Mouse (Mus musculus): ENCODE measurements around the gene Zgrf1. TPM values are rescaled to one million over a fixed set of nuclear protein-coding genes. Genes with fewer than 3 reads are reported as not detected.

The Zgrf1 gene
- polyA plus RNA-seq, 1 experiment: 0.46 TPM

- Histone ChIP-seq H3K36me3 (ENCODE audit: control insufficient read depth, insufficient read depth) (no peaks in the 10 kb centered on the region), H3K79me2 (ENCODE audit: control insufficient read depth, insufficient read depth) (no peaks in the 10 kb centered on the region), H3K4me3 (no peak overlapping the region), H3K4me2 (ENCODE audit: low read depth) (no peak overlapping the region), H3ac (ENCODE audit: control insufficient read depth, insufficient read length) (no peak overlapping the region), H3K27me3 (ENCODE audit: control insufficient read depth, insufficient read depth, insufficient read length) (no peaks in the 10 kb centered on the region)
- no peak for TF ChIP-seq USF1 (IDR thresholded peaks at IDR 0.05; ENCODE audit: low read depth)
- TF ChIP-seq CEBPB (IDR thresholded peaks at IDR 0.05; ENCODE audit: insufficient read depth, poor library complexity, severe bottlenecking): no peak
- TF ChIP-seq TCF12 (IDR thresholded peaks at IDR 0.05; ENCODE audit: insufficient read depth, poor library complexity, severe bottlenecking): no peak
- TF ChIP-seq MYOD1 (IDR thresholded peaks at IDR 0.05; ENCODE audit: control insufficient read depth in 1 of 3, insufficient read length in 2 of 3, low read depth in 2 of 3): no peak
- TF ChIP-seq SRF (IDR thresholded peaks at IDR 0.05; ENCODE audit: control insufficient read depth, insufficient read length, low read depth): no peak
- no peak for TF ChIP-seq POLR2A (IDR thresholded peaks at IDR 0.05; ENCODE audit: insufficient read length, low read depth)
- TF ChIP-seq MAX (IDR thresholded peaks at IDR 0.05; ENCODE audit: low read depth): no peak
These were observed 39.6 kb upstream of the Zgrf1 start for GRCm38 (mm10) chr3:127513699-127514098.

- Histone ChIP-seq H3K4me3 (no peak overlapping the region), H3K79me2 (ENCODE audit: control insufficient read depth, insufficient read depth) (no peaks in the 10 kb centered on the region), H3K36me3 (ENCODE audit: control insufficient read depth, insufficient read depth) (no peaks in the 10 kb centered on the region), H3K4me2 (ENCODE audit: low read depth) (no peak overlapping the region), H3K27me3 (ENCODE audit: control insufficient read depth, insufficient read depth, insufficient read length) (no peaks in the 10 kb centered on the region), H3ac (ENCODE audit: control insufficient read depth, insufficient read length) (no peak overlapping the region)
- TF ChIP-seq MYOD1 (IDR thresholded peaks at IDR 0.05; ENCODE audit: control insufficient read depth in 1 of 3, insufficient read length in 2 of 3, low read depth in 2 of 3): no peak
These were observed 38.0 kb upstream of the Zgrf1 start for GRCm38 (mm10) chr3:127515251-127515650.

- TF ChIP-seq CEBPB (IDR thresholded peaks at IDR 0.05; ENCODE audit: insufficient read depth, poor library complexity, severe bottlenecking) (no peak), USF1 (IDR thresholded peaks at IDR 0.05; ENCODE audit: low read depth) (peak; percentile 26), MYOD1 (IDR thresholded peaks at IDR 0.05; ENCODE audit: control insufficient read depth in 1 of 3, insufficient read length in 2 of 3, low read depth in 2 of 3) (no peak)
- Histone ChIP-seq H3K4me2 (ENCODE audit: low read depth) (peak overlapping the region; percentile 27), H3K27me3 (ENCODE audit: control insufficient read depth, insufficient read depth, insufficient read length) (no peaks in the 10 kb centered on the region), H3K36me3 (ENCODE audit: control insufficient read depth, insufficient read depth) (no peaks in the 10 kb centered on the region), H3ac (ENCODE audit: control insufficient read depth, insufficient read length) (no peak overlapping the region), H3K4me3 (no peak overlapping the region), H3K79me2 (ENCODE audit: control insufficient read depth, insufficient read depth) (no peaks in the 10 kb centered on the region)
These were observed 33.0 kb upstream of the Zgrf1 start for GRCm38 (mm10) chr3:127520300-127520699.

- H3K36me3 ChIP-seq (ENCODE audit: control insufficient read depth, insufficient read depth): no peaks in the 10 kb centered on the region
- peak overlapping the region; percentile 40 for H3K4me2 ChIP-seq (ENCODE audit: low read depth)
- H3K27me3 ChIP-seq (ENCODE audit: control insufficient read depth, insufficient read depth, insufficient read length): no peaks in the 10 kb centered on the region
- H3K4me3 ChIP-seq: no peak overlapping the region
- H3ac ChIP-seq (ENCODE audit: control insufficient read depth, insufficient read length): no peak overlapping the region
- TF ChIP-seq MAX (IDR thresholded peaks at IDR 0.05; ENCODE audit: low read depth) (no peak), TCF3 (IDR thresholded peaks at IDR 0.05; ENCODE audit: insufficient read length, low read depth) (no peak), MYOD1 (IDR thresholded peaks at IDR 0.05; ENCODE audit: control insufficient read depth in 1 of 3, insufficient read length in 2 of 3, low read depth in 2 of 3) (peak; percentile 64 to 93 (median 92)), CEBPB (IDR thresholded peaks at IDR 0.05; ENCODE audit: insufficient read depth, poor library complexity, severe bottlenecking) (no peak), MYOG (IDR thresholded peaks at IDR 0.05; ENCODE audit: control insufficient read depth in 1 of 3, insufficient read depth in 1 of 3, insufficient read length in 2 of 3, low read depth in 2 of 3) (peak; percentile 77 to 90 (median 82)), TCF12 (IDR thresholded peaks at IDR 0.05; ENCODE audit: insufficient read depth, poor library complexity, severe bottlenecking) (peak; percentile 24), USF1 (IDR thresholded peaks at IDR 0.05; ENCODE audit: low read depth) (no peak), POLR2AphosphoS2 (IDR thresholded peaks at IDR 0.05; ENCODE audit: insufficient read length, low read depth) (no peak)
- H3K79me2 ChIP-seq (ENCODE audit: control insufficient read depth, insufficient read depth): no peaks in the 10 kb centered on the region
These were observed 32.1 kb upstream of the Zgrf1 start for GRCm38 (mm10) chr3:127521156-127521555.

GRCm38 (mm10) chr3:127525188-127525819 lies 28.0 kb upstream of the Zgrf1 start:
- Histone ChIP-seq H3K4me3 (no peak overlapping the region), H3K79me2 (ENCODE audit: control insufficient read depth, insufficient read depth) (no peaks in the 10 kb centered on the region), H3K27me3 (ENCODE audit: control insufficient read depth, insufficient read depth, insufficient read length) (no peaks in the 10 kb centered on the region), H3K4me2 (ENCODE audit: low read depth) (peak overlapping the region; percentile 20), H3ac (ENCODE audit: control insufficient read depth, insufficient read length) (no peak overlapping the region), H3K36me3 (ENCODE audit: control insufficient read depth, insufficient read depth) (no peaks in the 10 kb centered on the region)
- TF ChIP-seq E2F4 (IDR thresholded peaks at IDR 0.05; ENCODE audit: insufficient read depth) (no peak), MYOG (IDR thresholded peaks at IDR 0.05; ENCODE audit: control insufficient read depth in 1 of 3, insufficient read depth in 1 of 3, insufficient read length in 2 of 3, low read depth in 2 of 3) (peak in 1 of 3 experiments; percentile 30)

GRCm38 (mm10) chr3:127527465-127528034 lies 25.7 kb upstream of the Zgrf1 start:
- no peak overlapping the region for H3ac ChIP-seq (ENCODE audit: control insufficient read depth, insufficient read length)
- H3K4me2 ChIP-seq (ENCODE audit: low read depth): no peak overlapping the region
- no peak overlapping the region for H3K4me3 ChIP-seq
- H3K27me3 ChIP-seq (ENCODE audit: control insufficient read depth, insufficient read depth, insufficient read length): no peaks in the 10 kb centered on the region
- H3K36me3 ChIP-seq (ENCODE audit: control insufficient read depth, insufficient read depth): no peaks in the 10 kb centered on the region
- no peaks in the 10 kb centered on the region for H3K79me2 ChIP-seq (ENCODE audit: control insufficient read depth, insufficient read depth)
- TF ChIP-seq TCF12 (IDR thresholded peaks at IDR 0.05; ENCODE audit: insufficient read depth, poor library complexity, severe bottlenecking) (no peak), MAX (IDR thresholded peaks at IDR 0.05; ENCODE audit: low read depth) (no peak), REST (IDR thresholded peaks at IDR 0.05; ENCODE audit: insufficient read depth, insufficient read length) (no peak), MYOG (IDR thresholded peaks at IDR 0.05; ENCODE audit: control insufficient read depth in 1 of 3, insufficient read depth in 1 of 3, insufficient read length in 2 of 3, low read depth in 2 of 3) (no peak), MYOD1 (IDR thresholded peaks at IDR 0.05; ENCODE audit: control insufficient read depth in 1 of 3, insufficient read length in 2 of 3, low read depth in 2 of 3) (no peak), POLR2A (IDR thresholded peaks at IDR 0.05; ENCODE audit: insufficient read length, low read depth) (no peak), CEBPB (IDR thresholded peaks at IDR 0.05; ENCODE audit: insufficient read depth, poor library complexity, severe bottlenecking) (no peak), SRF (IDR thresholded peaks at IDR 0.05; ENCODE audit: control insufficient read depth, insufficient read length, low read depth) (no peak), POLR2AphosphoS2 (IDR thresholded peaks at IDR 0.05; ENCODE audit: insufficient read length, low read depth) (no peak), USF1 (IDR thresholded peaks at IDR 0.05; ENCODE audit: low read depth) (no peak), E2F4 (IDR thresholded peaks at IDR 0.05; ENCODE audit: insufficient read depth) (no peak), TCF3 (IDR thresholded peaks at IDR 0.05; ENCODE audit: insufficient read length, low read depth) (no peak)

Data from myocyte (in vitro differentiated cells).